Mouse (Mus musculus) myocyte (in vitro differentiated cells): ENCODE data around the gene Sema4b.

ENCODE experiments used
- CEBPB ChIP-seq: IDR thresholded peaks from 2 replicates; pipeline ENCODE4 v1.6.1; 2011; ENCODE audit warnings: mild to moderate bottlenecking, moderate library complexity; ENCODE audit not compliant: poor library complexity, insufficient read depth, severe bottlenecking
- E2F4 ChIP-seq: IDR thresholded peaks from one replicate; pipeline ENCODE4 v1.6.1; 2011; ENCODE audit warnings: mild to moderate bottlenecking, control low read depth, moderate library complexity; ENCODE audit not compliant: insufficient read depth
- MAX ChIP-seq: IDR thresholded peaks from one replicate; pipeline ENCODE4 v1.6.1; 2011; ENCODE audit warnings: low read depth, mild to moderate bottlenecking, control low read depth
- MYOG ChIP-seq, 3 experiments: IDR thresholded peaks; one replicate each; pipeline ENCODE4 v1.6.1; 2011; ENCODE audit warnings: control low read depth in 2 of 3, low read depth in 2 of 3, mild to moderate bottlenecking in 2 of 3; ENCODE audit not compliant: insufficient read length in 2 of 3, control insufficient read depth in 1 of 3, insufficient read depth in 1 of 3
- POLR2A ChIP-seq: IDR thresholded peaks from one replicate; pipeline ENCODE4 v1.6.1; 2011; ENCODE audit warnings: low read depth, mild to moderate bottlenecking, control low read depth, moderate library complexity; ENCODE audit not compliant: insufficient read length
- POLR2AphosphoS2 ChIP-seq: IDR thresholded peaks from one replicate; pipeline ENCODE4 v1.6.1; 2011; ENCODE audit warnings: low read depth, control low read depth; ENCODE audit not compliant: insufficient read length
- REST ChIP-seq: IDR thresholded peaks from one replicate; pipeline ENCODE4 v1.6.1; 2011; ENCODE audit warnings: mild to moderate bottlenecking, control low read depth, moderate library complexity; ENCODE audit not compliant: insufficient read depth, insufficient read length
- SRF ChIP-seq: IDR thresholded peaks from one replicate; pipeline ENCODE4 v1.6.1; 2011; ENCODE audit warnings: low read depth; ENCODE audit not compliant: control insufficient read depth, insufficient read length
- USF1 ChIP-seq: IDR thresholded peaks from one replicate; pipeline ENCODE4 v1.6.1; 2011; ENCODE audit warnings: low read depth, mild to moderate bottlenecking, control low read depth, moderate library complexity

- no peak for TF ChIP-seq MAX
- TF ChIP-seq CEBPB: no peak
- TF ChIP-seq POLR2A: no peak
- TF ChIP-seq E2F4: no peak
- no peak for TF ChIP-seq POLR2AphosphoS2
- no peak for TF ChIP-seq MYOG (IDR thresholded peaks at IDR 0.05; ENCODE audit: control insufficient read depth in 1 of 3, insufficient read depth in 1 of 3, insufficient read length in 2 of 3, low read depth in 2 of 3)
- no peak for TF ChIP-seq USF1
- TF ChIP-seq SRF: no peak
- no peak for TF ChIP-seq REST
These were observed 24.3 kb downstream of the Sema4b start for GRCm38 (mm10) chr7:80210982-80211381.
